ENCODE assay signal across 17 mouse cellular contexts in genomic region chr16:91067122-91067521, GRCm38 (mm10). TPM values are rescaled to one million over a fixed set of nuclear protein-coding genes. Genes with fewer than 3 reads are reported as not detected.
"Had no signal": no experiment of that assay in that cellular context is flagged by ENCODE, and none has a peak within 500 bp of the region (broad histone marks: within the 10 kb centered on the region; RNA-seq: fewer than 3 reads in every experiment).

No protein-coding gene starts in this region.

- ATAC-seq: midbrain, embryonic 16.5 days had no signal

- H3K4me3 ChIP-seq: midbrain, embryonic 10.5 days; midbrain, embryonic 12.5 days; neural tube, embryonic 12.5 days had no signal

- H3K9ac ChIP-seq: liver, embryonic 14.5 days; lung, embryonic 14.5 days; midbrain, embryonic 12.5 days; neural tube, embryonic 12.5 days had no signal

- H3K36me3 ChIP-seq: midbrain, embryonic 10.5 days; midbrain, embryonic 12.5 days; neural tube, embryonic 12.5 days had no signal

- H3K4me2 ChIP-seq: lung, embryonic 14.5 days; midbrain, embryonic 12.5 days; neural tube, embryonic 12.5 days had no signal

- DNase-seq: lung, adult 18-20 months; lung, embryonic 14.5 days; lung, postnatal 10 days; lung, postnatal 4 days; midbrain, embryonic 14.5 days; right cerebral cortex, postnatal 14 days; thymus, adult 18-20 months; thymus, postnatal 14 days; thymus, postnatal 36 days had no signal

- H3K27ac ChIP-seq: liver, embryonic 14.5 days; midbrain, embryonic 10.5 days; midbrain, embryonic 12.5 days; neural tube, embryonic 12.5 days had no signal

- H3K9me3 ChIP-seq: midbrain, embryonic 10.5 days; midbrain, embryonic 12.5 days; neural tube, embryonic 12.5 days had no signal

RNA-seq across cellular contexts. Expression of gene 4932438H23Rik, which starts 27.8 kb away (rescaled TPM):
- total RNA-seq: megakaryocyte-erythroid progenitor cell, adult 5-6 weeks had no signal
- polyA plus RNA-seq: liver, embryonic 14.5 days; liver, embryonic 16.5 days; midbrain, embryonic 10.5 days; spleen, adult 2 months had no signal
